Mouse (Mus musculus) neural tube, embryonic 11.5 days (tissue): ENCODE measurements around the gene Hcrtr2. TPM values are rescaled to one million over a fixed set of nuclear protein-coding genes. Genes with fewer than 3 reads are reported as not detected.

Experiments
- ATAC-seq: fragments of 200-750 bp; cut with Nextera tagmentation; 2 replicates; pipeline ENCODE4 v1.8.0; 2017; ENCODE audit warnings: moderate number of reproducible peaks, mild to moderate bottlenecking, moderate TSS enrichment, moderate library complexity; ENCODE audit not compliant: insufficient read depth, low FRiP score, low TSS enrichment
- DNase-seq: peaks from one replicate; pipeline ENCODE4 v3.0.0-alpha.2; 2015; ENCODE audit warnings: low spot score
- H3K27ac ChIP-seq: fragments of 300-500 bp; sonication (generic); 2 replicates; pipeline ENCODE4 v1.5.1; 2014; ENCODE audit warnings: low read depth, mild to moderate bottlenecking, low read length
- H3K27me3 ChIP-seq: fragments of 300-500 bp; sonication (generic); 2 replicates; pipeline ENCODE4 v1.6.1; 2014; ENCODE audit warnings: mild to moderate bottlenecking, low read length, mixed read lengths; ENCODE audit not compliant: control insufficient read depth, insufficient read depth
- H3K36me3 ChIP-seq: fragments of 300-500 bp; sonication (generic); 2 replicates; pipeline ENCODE4 v1.6.1; 2014; ENCODE audit warnings: mild to moderate bottlenecking, low read length, moderate library complexity, mixed read lengths; ENCODE audit not compliant: control insufficient read depth, insufficient read depth
- H3K4me1 ChIP-seq: fragments of 300-500 bp; sonication (generic); 2 replicates; pipeline ENCODE4 v1.6.1; 2014; ENCODE audit warnings: low read length, mixed read lengths; ENCODE audit not compliant: control insufficient read depth, insufficient read depth
- H3K4me2 ChIP-seq: fragments of 300-500 bp; sonication (generic); 2 replicates; pipeline ENCODE4 v1.6.1; 2014; ENCODE audit warnings: low read depth, mild to moderate bottlenecking, moderate library complexity
- H3K4me3 ChIP-seq: fragments of 300-500 bp; sonication (generic); 2 replicates; pipeline ENCODE4 v1.5.1; 2014; ENCODE audit warnings: low read depth, low read length
- H3K9ac ChIP-seq: fragments of 300-500 bp; sonication (generic); 2 replicates; pipeline ENCODE4 v1.6.1; 2014; ENCODE audit warnings: mild to moderate bottlenecking, low read length
- H3K9me3 ChIP-seq: fragments of 300-500 bp; sonication (generic); 2 replicates; pipeline ENCODE4 v1.6.1; 2016; ENCODE audit warnings: low read length; ENCODE audit not compliant: control insufficient read depth
- WGBS: fragments of 180-500 bp; shearing (Covaris S2); extraction: QIAGEN DNeasy Blood & Tissue Kit; methylation state at CpG from one replicate; pipeline ENCODE4 v1.1.7; 2014; 5-methylcytosine and 5-hydroxymethylcytosine counted together
- polyA plus RNA-seq: library from polyadenylated mRNA; unstranded; fragments of >200 nt; fragmentation: Nextera tagmentation; extraction: Ambion mirVana; gene quantifications from 2 replicates; pipeline ENCODE4 v1.2.1, GENCODE M21; 2014

Hcrtr2 gene
- polyA plus RNA-seq, 1 experiment from 2014 or later = 0.68 TPM

DNA sequence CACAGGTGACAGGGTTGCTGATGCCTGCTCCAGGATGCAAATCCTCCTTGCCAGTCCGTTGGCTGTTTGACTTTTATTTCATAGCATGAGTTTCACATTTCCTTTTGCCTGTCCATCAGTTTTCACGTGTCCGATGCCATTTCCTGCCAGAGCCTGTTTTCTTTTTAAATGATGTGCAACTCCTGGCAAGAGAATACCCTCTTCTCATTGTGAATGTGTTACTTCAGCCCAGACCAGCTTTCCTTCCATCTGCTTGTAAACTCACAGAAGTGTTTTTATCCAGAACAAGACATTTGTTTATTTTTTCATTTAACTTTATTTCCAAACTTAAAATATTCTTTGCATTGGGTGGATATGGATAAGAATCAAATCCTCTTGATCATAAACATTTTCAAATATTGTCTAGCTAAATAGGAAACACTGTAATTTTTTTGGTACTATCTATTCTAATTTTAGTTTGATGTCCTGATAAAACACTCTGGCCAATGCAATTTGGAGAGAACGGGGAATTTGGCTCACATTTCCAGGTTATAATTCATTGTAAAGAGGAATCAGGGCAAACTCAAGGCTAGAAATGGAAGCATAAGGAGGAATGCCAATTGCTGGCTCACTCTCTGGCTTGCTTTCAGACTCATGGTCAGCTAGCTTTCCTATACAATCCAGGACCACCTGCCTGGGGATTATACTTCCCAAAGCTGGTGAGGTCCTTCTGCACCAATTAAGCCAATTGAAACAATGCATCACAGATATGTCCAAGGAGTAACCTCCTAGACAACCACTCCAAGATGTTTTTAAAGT, 106.3 kb downstream of the Hcrtr2 start:
- no peak overlapping the region for H3K4me3 ChIP-seq
- DNase-seq = no peak
- WGBS = 69% methylated on average over 4 of the region's 4 CpGs
- no peaks in the 10 kb centered on the region for H3K9me3 ChIP-seq
- H3K9ac ChIP-seq = no peak overlapping the region
- H3K4me1 ChIP-seq = no peaks in the 10 kb centered on the region
- no peak overlapping the region for H3K4me2 ChIP-seq
- H3K27ac ChIP-seq = no peak overlapping the region
- ATAC-seq = no peak
- H3K36me3 ChIP-seq = no peaks in the 10 kb centered on the region
- H3K27me3 ChIP-seq = no peaks in the 10 kb centered on the region

DNA sequence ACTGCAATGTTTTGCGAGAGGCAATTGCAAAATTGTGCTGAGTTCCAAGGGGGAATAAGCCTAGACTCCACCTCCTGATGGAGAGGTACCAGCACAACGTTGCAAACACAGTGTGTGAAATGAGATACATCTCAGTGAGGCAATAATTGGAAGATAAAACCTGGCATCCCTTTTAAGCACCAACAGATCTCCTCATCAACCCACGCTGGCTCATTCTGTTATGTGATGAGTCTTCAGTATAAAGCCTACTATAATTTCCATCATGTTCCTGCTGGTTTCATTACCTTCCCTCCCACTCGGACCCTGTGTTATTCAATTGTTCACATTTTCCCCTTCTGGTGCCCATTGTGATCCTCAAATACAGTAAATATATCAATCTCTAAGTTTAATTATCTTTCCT, 109.0 kb downstream of the Hcrtr2 start:
- WGBS = 81% methylated on average over 4 of the region's 4 CpGs
- Histone ChIP-seq H3K9ac (no peak overlapping the region), H3K27me3 (no peaks in the 10 kb centered on the region), H3K4me1 (no peaks in the 10 kb centered on the region), H3K27ac (no peak overlapping the region), H3K36me3 (no peaks in the 10 kb centered on the region), H3K9me3 (no peaks in the 10 kb centered on the region), H3K4me2 (no peak overlapping the region), H3K4me3 (no peak overlapping the region)
- DNase-seq (no peak), ATAC-seq (no peak)

DNA sequence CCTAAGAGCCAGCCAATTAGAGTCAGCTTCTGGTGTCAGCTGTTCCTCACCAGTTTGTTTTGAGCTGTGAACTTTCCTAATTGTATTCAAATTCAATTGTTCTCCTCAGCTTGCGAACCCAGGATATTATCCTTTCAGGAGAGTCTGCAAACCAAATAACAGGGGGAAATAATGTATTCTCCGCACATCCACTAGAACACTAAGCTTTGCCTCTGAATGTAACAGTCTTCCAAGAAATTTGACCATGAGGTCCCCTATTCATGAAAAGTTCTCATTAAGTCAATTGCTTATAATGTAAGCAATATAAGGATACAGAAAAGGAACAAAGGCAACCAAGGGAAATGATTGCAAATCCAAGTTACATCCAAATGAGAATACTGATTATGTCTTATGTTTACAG, 110.1 kb downstream of the Hcrtr2 start, which contains the start of gene Gfral:
Gfral (minus strand) TSS at position 101 of the 400 bp plus-strand sequence.
- H3K27ac ChIP-seq = no peak within 1 kb of the TSS

DNA sequence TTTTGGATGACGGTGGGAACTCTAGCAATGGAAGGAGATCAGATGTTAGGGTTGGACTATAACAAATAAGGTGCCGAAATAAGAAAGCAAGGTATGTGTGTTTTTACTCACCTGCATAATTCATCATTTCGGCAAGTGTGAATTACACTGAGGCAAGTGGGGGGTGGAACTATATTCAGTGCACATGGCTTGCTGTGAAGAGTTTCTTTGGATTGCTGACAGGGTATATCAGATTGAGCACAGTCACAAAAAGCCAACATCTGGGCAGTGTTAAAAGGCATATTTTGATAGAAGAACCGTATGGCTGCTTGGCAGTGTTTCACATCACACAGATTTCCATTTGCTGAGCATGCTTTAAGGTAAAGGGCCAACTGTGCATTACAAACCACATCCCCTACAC, 126.7 kb downstream of the Hcrtr2 start:
- Histone ChIP-seq H3K27me3 (no peaks in the 10 kb centered on the region), H3K4me1 (no peaks in the 10 kb centered on the region), H3K27ac (no peak overlapping the region), H3K36me3 (no peaks in the 10 kb centered on the region), H3K4me2 (no peak overlapping the region), H3K4me3 (no peak overlapping the region), H3K9me3 (no peaks in the 10 kb centered on the region), H3K9ac (no peak overlapping the region)
- WGBS = 83% methylated on average over 4 of the region's 4 CpGs
- no peak for DNase-seq
- ATAC-seq = no peak

More for the DNA sequence above, 110.1 kb downstream of the Hcrtr2 start, which contains the start of gene Gfral:
- no peak within 1 kb of the TSS for H3K4me2 ChIP-seq
- H3K36me3 ChIP-seq = no peaks in the 10 kb centered on the region
- no peak within 1 kb of the TSS for H3K4me3 ChIP-seq
- DNase-seq = no peak
- H3K9ac ChIP-seq = no peak within 1 kb of the TSS
- no peaks in the 10 kb centered on the region for H3K27me3 ChIP-seq
- no peaks in the 10 kb centered on the region for H3K4me1 ChIP-seq
- ATAC-seq = no peak
- no peaks in the 10 kb centered on the region for H3K9me3 ChIP-seq
- 92% methylated on average over 2 of the region's 2 CpGs for WGBS

DNA sequence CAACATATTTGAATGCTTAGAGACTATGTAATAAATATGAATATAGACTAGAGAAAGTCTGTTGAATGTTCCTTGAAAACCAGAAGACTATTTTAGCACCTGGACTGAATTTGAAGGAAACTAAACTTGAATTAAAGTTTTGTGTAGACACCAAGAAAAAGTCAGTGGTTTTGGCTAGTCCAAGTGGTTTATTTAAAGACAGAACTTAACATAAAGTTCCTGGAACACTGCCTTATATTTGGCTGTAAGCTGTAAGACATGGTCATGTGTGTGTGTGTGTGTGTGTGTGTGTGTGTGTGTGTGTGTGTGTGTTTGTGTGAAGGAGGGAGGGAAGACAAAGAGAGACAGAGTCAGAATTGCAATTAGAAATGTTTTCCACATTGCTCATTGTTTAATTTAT, 144.4 kb downstream of the Hcrtr2 start:
- Histone ChIP-seq H3K27ac (no peak overlapping the region), H3K27me3 (no peaks in the 10 kb centered on the region), H3K9me3 (no peaks in the 10 kb centered on the region), H3K4me3 (no peak overlapping the region), H3K4me1 (no peaks in the 10 kb centered on the region), H3K9ac (no peak overlapping the region), H3K36me3 (no peaks in the 10 kb centered on the region), H3K4me2 (no peak overlapping the region)
- DNase-seq = no peak
- ATAC-seq = no peak

Other genes starting within 250 kb of the Hcrtr2 start
- not detected in 2 replicates for gene Gfral, start 110.2 kb downstream of the Hcrtr2 start, polyA plus RNA-seq
- gene Fam83b, start 243.3 kb upstream of the Hcrtr2 start, polyA plus RNA-seq = 0.20 and 0.41 TPM in 2 replicates